Mouse (Mus musculus): Measurements from ENCODE around the gene Ncoa7. TPM values are rescaled to one million over a fixed set of nuclear protein-coding genes. Genes with fewer than 3 reads are reported as not detected.

The Ncoa7 gene
- polyA plus RNA-seq, 1 experiment = 17.2 TPM

DNA sequence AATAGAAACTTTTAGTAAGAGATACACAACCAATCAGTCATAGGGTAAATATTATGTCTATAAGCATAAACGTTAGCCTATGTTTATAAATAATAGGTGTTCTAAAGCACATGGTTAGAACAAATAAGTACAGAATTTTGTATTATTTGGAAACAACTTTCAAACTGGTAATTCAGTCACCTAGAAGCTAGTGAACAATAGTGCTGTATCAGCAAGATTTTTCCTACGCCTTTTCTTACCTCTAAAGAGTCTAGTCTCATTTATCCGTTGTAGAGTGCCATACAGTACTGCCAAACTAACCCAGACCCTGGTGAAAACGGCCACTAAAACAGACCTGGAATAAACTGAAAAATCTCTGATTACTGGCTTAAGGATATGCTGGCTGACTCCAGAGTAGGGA lies 190.1 kb downstream of the Ncoa7 start:
- DNase-seq (ENCODE audit: low read depth) = no peak
- TF ChIP-seq POLR2A (IDR thresholded peaks at IDR 0.05; ENCODE audit: borderline replicate concordance, extremely low read depth, insufficient read depth, insufficient read length, poor library complexity, severe bottlenecking) (no peak), CTCF (IDR thresholded peaks at IDR 0.05; ENCODE audit: borderline replicate concordance, extremely low read depth, insufficient read depth, insufficient read length) (no peak)

DNA sequence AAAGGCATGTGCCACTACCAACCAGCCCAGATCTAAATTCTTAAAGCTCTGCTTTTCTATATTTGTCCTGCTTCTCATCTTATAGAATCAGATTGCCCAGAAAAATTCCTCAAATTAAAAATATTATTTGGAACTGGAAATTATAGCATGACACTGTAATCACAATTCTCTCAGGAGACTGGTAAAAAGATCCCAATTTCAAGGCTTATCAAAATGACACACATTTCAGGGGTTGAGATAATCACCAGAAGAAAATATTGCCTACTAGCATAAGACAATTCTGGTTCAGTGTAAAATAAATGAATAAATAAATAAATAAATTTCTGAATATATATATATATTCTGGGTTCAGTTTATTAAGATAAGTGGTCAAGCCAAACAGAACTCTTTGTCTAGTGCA lies 193.5 kb downstream of the Ncoa7 start:
- no peak for DNase-seq (ENCODE audit: low read depth)
- no peak for TF ChIP-seq POLR2A (IDR thresholded peaks at IDR 0.05; ENCODE audit: borderline replicate concordance, extremely low read depth, insufficient read depth, insufficient read length, poor library complexity, severe bottlenecking)
- TF ChIP-seq CTCF (IDR thresholded peaks at IDR 0.05; ENCODE audit: borderline replicate concordance, extremely low read depth, insufficient read depth, insufficient read length) = no peak

DNA sequence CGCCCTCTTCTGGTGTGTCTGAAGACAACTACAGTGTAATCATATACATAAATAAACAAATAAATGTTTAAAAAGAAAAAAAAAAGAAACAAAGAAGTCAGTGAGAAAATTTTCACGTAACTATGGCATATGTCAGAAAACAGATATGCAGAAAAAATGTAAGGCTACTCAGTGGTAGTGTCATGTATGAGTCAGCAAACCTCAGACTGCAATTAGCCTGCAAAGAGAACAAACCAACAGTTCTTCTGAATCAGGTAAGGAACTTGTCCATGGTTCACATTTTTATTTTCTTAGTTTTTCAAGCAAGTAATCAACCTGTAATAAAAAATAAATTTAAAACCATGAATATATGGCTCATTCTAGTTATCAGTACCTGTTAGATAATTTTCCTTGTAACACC lies 195.0 kb downstream of the Ncoa7 start:
- DNase-seq (ENCODE audit: low read depth) = no peak
- TF ChIP-seq CTCF (IDR thresholded peaks at IDR 0.05; ENCODE audit: borderline replicate concordance, extremely low read depth, insufficient read depth, insufficient read length) = no peak
- TF ChIP-seq POLR2A (IDR thresholded peaks at IDR 0.05; ENCODE audit: borderline replicate concordance, extremely low read depth, insufficient read depth, insufficient read length, poor library complexity, severe bottlenecking) = no peak

DNA sequence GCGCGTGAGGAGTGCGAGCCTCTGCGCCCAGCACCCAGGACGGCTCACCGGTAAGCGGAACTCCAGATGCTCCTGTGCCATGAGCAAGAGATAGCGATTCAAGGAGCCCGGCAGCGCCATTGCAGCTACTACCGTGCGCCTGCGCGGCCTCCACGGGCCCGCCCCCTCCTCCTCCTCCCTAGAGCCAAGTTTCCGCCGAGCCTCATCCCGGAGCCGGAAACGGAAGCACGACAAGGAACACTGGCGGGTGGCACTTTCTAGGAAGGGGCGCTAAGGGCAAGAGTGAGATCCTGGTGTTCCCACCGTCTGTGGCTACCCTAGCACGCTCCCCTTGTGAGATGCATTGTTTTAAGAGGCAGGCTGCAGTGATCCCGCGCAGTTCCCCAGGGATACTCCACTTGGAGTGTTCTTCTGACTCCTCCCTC lies 202.6 kb downstream of the Ncoa7 start, which contains the start of gene Trmt11:
Gene Trmt11 (minus strand): TSS at position 208 of the 425 bp plus-strand sequence.
- peak; percentile 97 for DNase-seq (ENCODE audit: low read depth)
- TF ChIP-seq POLR2A (IDR thresholded peaks at IDR 0.05; ENCODE audit: borderline replicate concordance, extremely low read depth, insufficient read depth, insufficient read length, poor library complexity, severe bottlenecking) = peak; percentile 78; the same call in 1 of the 2 replicates
- TF ChIP-seq CTCF (IDR thresholded peaks at IDR 0.05; ENCODE audit: borderline replicate concordance, extremely low read depth, insufficient read depth, insufficient read length) = no peak

DNA sequence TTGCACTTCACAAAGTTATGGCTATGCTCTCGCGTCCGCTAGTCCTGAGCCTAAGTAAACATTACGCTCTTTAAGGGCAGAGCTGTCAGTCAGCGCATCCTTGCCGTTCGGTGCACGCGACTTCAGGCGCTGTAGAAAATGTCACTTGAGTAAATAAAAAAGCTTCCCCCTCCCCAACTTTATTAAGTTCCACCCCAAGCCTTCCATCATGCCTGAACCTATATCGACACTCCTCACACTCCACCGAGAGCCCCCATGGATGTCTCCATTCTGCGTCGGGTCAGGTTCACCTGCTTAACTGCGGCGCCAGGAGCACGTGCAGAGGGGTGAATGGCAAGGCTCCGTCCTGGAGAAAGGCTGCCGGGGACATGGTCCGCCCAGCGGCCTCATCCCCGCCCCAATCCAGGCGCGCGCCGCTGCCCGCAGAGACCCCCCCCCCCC lies 203.0 kb downstream of the Ncoa7 start:
- no peak for DNase-seq (ENCODE audit: low read depth)
- TF ChIP-seq POLR2A (IDR thresholded peaks at IDR 0.05; ENCODE audit: borderline replicate concordance, extremely low read depth, insufficient read depth, insufficient read length, poor library complexity, severe bottlenecking) (no peak), CTCF (IDR thresholded peaks at IDR 0.05; ENCODE audit: borderline replicate concordance, extremely low read depth, insufficient read depth, insufficient read length) (no peak)

- TF ChIP-seq CTCF (IDR thresholded peaks at IDR 0.05; ENCODE audit: borderline replicate concordance, extremely low read depth, insufficient read depth, insufficient read length) (no peak), POLR2A (IDR thresholded peaks at IDR 0.05; ENCODE audit: borderline replicate concordance, extremely low read depth, insufficient read depth, insufficient read length, poor library complexity, severe bottlenecking) (no peak)
- peak; percentile 58 for DNase-seq (ENCODE audit: low read depth)
These were observed 216.1 kb downstream of the Ncoa7 start for GRCm38 (mm10) chr10:30587037-30587436.

- no peak for DNase-seq (ENCODE audit: low read depth)
- TF ChIP-seq CTCF (IDR thresholded peaks at IDR 0.05; ENCODE audit: borderline replicate concordance, extremely low read depth, insufficient read depth, insufficient read length) (no peak), POLR2A (IDR thresholded peaks at IDR 0.05; ENCODE audit: borderline replicate concordance, extremely low read depth, insufficient read depth, insufficient read length, poor library complexity, severe bottlenecking) (no peak)
These were observed 217.4 kb downstream of the Ncoa7 start for GRCm38 (mm10) chr10:30585691-30586090.

Other genes with a start within 250 kb of the Ncoa7 start
- gene Trmt11, start 202.6 kb downstream of the Ncoa7 start, polyA plus RNA-seq (2012; rRNA removed) = 6.2 and 6.6 TPM in 2 replicates
- gene Hint3, start 173.7 kb downstream of the Ncoa7 start, polyA plus RNA-seq (2012; rRNA removed) = 8.7 and 10.4 TPM in 2 replicates
- 8.5 and 11.2 TPM in 2 replicates for gene Hey2, start 39.5 kb upstream of the Ncoa7 start, polyA plus RNA-seq (2012; rRNA removed)

All from brain, embryonic 14.5 days (tissue).